In the genomic region with DNA sequence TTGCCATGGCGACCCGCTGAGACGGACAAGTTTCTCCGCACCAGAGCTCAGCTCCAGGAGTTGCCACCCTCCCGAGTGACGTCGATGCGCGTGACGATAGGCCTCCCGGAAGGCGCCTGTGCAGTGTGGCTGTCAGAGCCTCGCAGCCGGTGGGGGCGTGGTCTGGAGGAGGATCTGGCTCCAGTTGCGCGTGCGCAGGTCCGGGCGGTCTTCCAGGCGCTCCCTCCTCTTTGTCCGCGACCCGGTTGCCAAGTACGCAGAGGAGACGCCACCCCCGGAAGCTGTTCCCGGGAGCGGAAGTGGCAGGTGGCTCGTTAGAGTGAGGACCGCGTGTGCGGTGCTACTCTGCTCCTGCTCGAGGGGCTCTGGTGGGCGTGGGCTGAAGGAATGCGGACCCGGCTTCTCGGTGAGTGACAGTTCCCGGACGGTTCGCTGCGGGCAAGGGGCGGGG, we compare ENCODE assay signal across 8 mouse cellular contexts. TPM values are rescaled to one million over a fixed set of nuclear protein-coding genes. Genes with fewer than 3 reads are reported as not detected.
DNase-seq lines count a peak whose midpoint lies in the region; ATAC-seq lines count a peak whose summit lies in the region.

No protein-coding gene starts in this region.

- DNase-seq in adipocyte (ENCODE audit: low spot score): peak; percentile 99
- DNase-seq in embryo, embryonic 10 days (ENCODE audit: low spot score): peak; percentile 100
- DNase-seq in gastrocnemius, postnatal 10 days: peak; percentile 100
- peak; percentile 99 for DNase-seq in induced T-regulatory cell, adult 2 months (ENCODE audit: low read depth)
- peak; percentile 99 for DNase-seq in left cerebral cortex, adult 9 months (ENCODE audit: low spot score in 2 of 2)
- peak; percentile 100 for DNase-seq in right cerebral cortex, postnatal 14 days
- DNase-seq in urinary bladder, postnatal 36 days (ENCODE audit: low spot score in 2 of 2): peak; percentile 99

- ATAC-seq in megakaryocyte progenitor cell, adult 5-6 weeks (replicated peaks; ENCODE audit: poor library complexity): peak; percentile 96

RNA-seq across cellular contexts. Expression of a gene that starts 2.2 kb away (rescaled TPM):
- total RNA-seq in gastrocnemius, postnatal 10 days (2021): 1 to 10 TPM; 3.7 to 4.7 TPM
- 9.0 and 9.6 TPM in 2 replicates for total RNA-seq in megakaryocyte progenitor cell, adult 5-6 weeks (2015)
- total RNA-seq in megakaryocyte progenitor cell, adult 5-6 weeks (2017): 10.0 and 14.3 TPM in 2 replicates

RNA-seq across cellular contexts. Expression of a gene that starts 49.1 kb away (rescaled TPM):
- under 1 TPM; 0.09 to 0.11 TPM for total RNA-seq in gastrocnemius, postnatal 10 days (2021)
- not detected in 2 replicates for total RNA-seq in megakaryocyte progenitor cell, adult 5-6 weeks (2015)
- total RNA-seq in megakaryocyte progenitor cell, adult 5-6 weeks (2017): not detected in 2 replicates

RNA-seq across cellular contexts. Expression of a gene that starts 49.7 kb away (rescaled TPM):
- under 1 TPM; 0.38 to 0.65 TPM for total RNA-seq in gastrocnemius, postnatal 10 days (2021)
- not detected in 2 replicates for total RNA-seq in megakaryocyte progenitor cell, adult 5-6 weeks (2015)
- not detected in 2 replicates for total RNA-seq in megakaryocyte progenitor cell, adult 5-6 weeks (2017)

Comparison
In these comparisons a context has a peak if more than half of its experiments do, and no peak if none do; other contexts are left out.
1. Peak in every context shown above with its lines: DNase-seq and ATAC-seq.